Mouse (Mus musculus) spleen, adult 2 months (tissue): ENCODE measurements at regions not wholly inside any gene's neighbourhood (a gene's known extent, or its start where the extent isn't known, plus 50 kb on each side); places are given as distances from the start of the nearest gene placed in this dataset.

Source experiments
- DNase-seq, 2 experiments: peaks; one replicate each; pipeline versions ENCODE4 v3.0.0 to v3.0.0-alpha.2; 2012 to 2021; ENCODE audit warnings: low spot score in 2 of 2, low read depth in 1 of 2
- H3K27ac ChIP-seq: fragments of 200-500 bp; 2 replicates; pipeline ENCODE4 v1.5.1; 2012; ENCODE audit warnings: low read length, inconsistent platforms; ENCODE audit not compliant: insufficient read depth
- H3K27me3 ChIP-seq: fragments of 200-500 bp; 2 replicates; pipeline ENCODE4 v1.6.1; 2012; ENCODE audit warnings: mild to moderate bottlenecking, moderate library complexity, low read length, inconsistent platforms; ENCODE audit not compliant: control insufficient read depth, insufficient read depth
- H3K36me3 ChIP-seq: fragments of 200-500 bp; 2 replicates; pipeline ENCODE4 v1.6.1; 2012; ENCODE audit warnings: mild to moderate bottlenecking, low read length, inconsistent platforms; ENCODE audit not compliant: control insufficient read depth, insufficient read depth
- H3K4me1 ChIP-seq: fragments of 200-500 bp; 2 replicates; pipeline ENCODE4 v1.6.1; 2011; ENCODE audit warnings: inconsistent platforms; ENCODE audit not compliant: control insufficient read depth, insufficient read depth, insufficient read length
- H3K4me3 ChIP-seq: fragments of 200-500 bp; 2 replicates; pipeline ENCODE4 v1.5.1; 2011; ENCODE audit warnings: mild to moderate bottlenecking, inconsistent platforms; ENCODE audit not compliant: insufficient read depth, insufficient read length; ENCODE audit errors: extremely low read depth
- CTCF ChIP-seq: fragments of 200-500 bp; IDR thresholded peaks from 2 replicates; pipeline ENCODE4 v1.5.1; 2011; ENCODE audit warnings: mild to moderate bottlenecking, inconsistent platforms; ENCODE audit not compliant: insufficient read depth, insufficient read length, insufficient replicate concordance; ENCODE audit errors: extremely low read depth
- POLR2A ChIP-seq: fragments of 200-500 bp; IDR thresholded peaks from 2 replicates; pipeline ENCODE4 v1.6.1; 2011; ENCODE audit warnings: low read depth, low read length, inconsistent platforms
- WGBS: fragments of 180-500 bp; shearing (Covaris S2); methylation state at CpG from one replicate; pipeline ENCODE4 v1.1.7; 2018; 5-methylcytosine and 5-hydroxymethylcytosine counted together

- DNase-seq = no peak
Measured at GRCm38 (mm10) chr16:78247189-78247588, 54.1 kb upstream of the Cxadr start.

GRCm38 (mm10) chr16:78242678-78243077 lies 58.6 kb upstream of the Cxadr start:
- H3K4me1 ChIP-seq = peaks cover 3% of the 10 kb centered on the region; the same call in 1 of the 2 replicates

More at GRCm38 (mm10) chr16:78247189-78247588, 54.1 kb upstream of the Cxadr start:
- Histone ChIP-seq H3K4me1 (no peaks in the 10 kb centered on the region), H3K27me3 (no peaks in the 10 kb centered on the region), H3K36me3 (no peaks in the 10 kb centered on the region), H3K27ac (no peak overlapping the region), H3K4me3 (no peak overlapping the region)
- TF ChIP-seq POLR2A (no peak), CTCF (no peak)
- WGBS = 83% methylated on average over 3 of the region's 3 CpGs

GRCm38 (mm10) chr16:78240152-78240551 lies 61.1 kb upstream of the Cxadr start:
- Histone ChIP-seq H3K27ac (no peak overlapping the region), H3K4me1 (peaks cover 3% of the 10 kb centered on the region; the same call in 1 of the 2 replicates), H3K36me3 (no peaks in the 10 kb centered on the region), H3K27me3 (peaks cover 1% of the 10 kb centered on the region; the same call in 1 of the 2 replicates), H3K4me3 (no peak overlapping the region)
- no peak for DNase-seq
- 77% methylated on average over 4 of the region's 4 CpGs for WGBS
- TF ChIP-seq CTCF = no peak

More at GRCm38 (mm10) chr16:78242678-78243077, 58.6 kb upstream of the Cxadr start:
- DNase-seq = no peak
- no peak overlapping the region for H3K4me3 ChIP-seq
- TF ChIP-seq POLR2A (no peak), CTCF (no peak)
- WGBS = 85% methylated on average over 3 of the region's 3 CpGs
- no peak overlapping the region for H3K27ac ChIP-seq
- no peaks in the 10 kb centered on the region for H3K36me3 ChIP-seq
- H3K27me3 ChIP-seq = 0 out of 2 replicates have a peak, but pooled peaks cover 1% of the 10 kb centered on the region

DNA sequence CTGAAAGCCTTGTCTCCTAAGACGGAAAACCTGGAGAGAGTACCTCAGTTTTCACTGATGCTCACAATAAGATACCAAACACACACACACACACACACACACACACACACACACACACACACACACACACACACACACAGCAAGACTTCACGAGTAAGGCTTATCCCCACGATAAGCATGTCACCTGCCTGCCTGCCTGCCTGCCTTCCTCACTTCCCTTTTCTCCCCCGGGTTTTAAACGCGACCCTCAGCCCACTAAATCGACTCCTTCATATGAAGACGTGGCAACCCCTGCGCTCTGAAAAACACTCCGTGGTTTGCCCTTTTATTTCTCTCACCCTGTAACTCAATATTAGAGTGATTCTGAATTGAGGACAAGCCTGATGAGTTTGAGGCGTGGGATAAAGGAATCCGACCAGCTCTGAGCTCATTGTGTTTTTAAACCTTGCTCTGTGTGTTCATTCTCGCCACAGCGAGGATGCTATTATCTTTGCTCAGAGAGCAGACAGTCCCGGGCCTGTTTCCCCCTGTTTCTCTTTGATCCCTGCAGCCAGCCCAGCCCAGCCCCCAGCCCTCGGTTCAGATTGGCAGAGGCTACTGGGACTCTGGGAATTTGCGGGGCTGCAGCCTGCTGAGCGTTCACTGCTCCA lies 63.1 kb upstream of the Cxadr start:
- DNase-seq = no peak
- peak overlapping the region; percentile 23; the same call in 1 of the 2 replicates for H3K4me3 ChIP-seq
- WGBS = 19% methylated on average over 18 of the region's 18 CpGs
- peaks cover 1% of the 10 kb centered on the region; the same call in 1 of the 2 replicates for H3K27me3 ChIP-seq
- TF ChIP-seq CTCF (no peak), POLR2A (no peak)
- H3K27ac ChIP-seq = no peak overlapping the region
- H3K36me3 ChIP-seq = no peaks in the 10 kb centered on the region
- H3K4me1 ChIP-seq = peaks cover 3% of the 10 kb centered on the region; the same call in 1 of the 2 replicates

- H3K4me1 ChIP-seq = peaks cover 3% of the 10 kb centered on the region; the same call in 1 of the 2 replicates
- H3K36me3 ChIP-seq = no peaks in the 10 kb centered on the region
- no peak for TF ChIP-seq POLR2A
- TF ChIP-seq CTCF = no peak
- no peak overlapping the region for H3K27ac ChIP-seq
- 3% methylated on average over 13 of the region's 15 CpGs for WGBS
- DNase-seq = no peak
- peaks cover 1% of the 10 kb centered on the region; the same call in 1 of the 2 replicates for H3K27me3 ChIP-seq
- H3K4me3 ChIP-seq = peak overlapping the region; percentile 23; the same call in 1 of the 2 replicates
Measured at GRCm38 (mm10) chr16:78237641-78238051, 63.6 kb upstream of the Cxadr start.

DNA sequence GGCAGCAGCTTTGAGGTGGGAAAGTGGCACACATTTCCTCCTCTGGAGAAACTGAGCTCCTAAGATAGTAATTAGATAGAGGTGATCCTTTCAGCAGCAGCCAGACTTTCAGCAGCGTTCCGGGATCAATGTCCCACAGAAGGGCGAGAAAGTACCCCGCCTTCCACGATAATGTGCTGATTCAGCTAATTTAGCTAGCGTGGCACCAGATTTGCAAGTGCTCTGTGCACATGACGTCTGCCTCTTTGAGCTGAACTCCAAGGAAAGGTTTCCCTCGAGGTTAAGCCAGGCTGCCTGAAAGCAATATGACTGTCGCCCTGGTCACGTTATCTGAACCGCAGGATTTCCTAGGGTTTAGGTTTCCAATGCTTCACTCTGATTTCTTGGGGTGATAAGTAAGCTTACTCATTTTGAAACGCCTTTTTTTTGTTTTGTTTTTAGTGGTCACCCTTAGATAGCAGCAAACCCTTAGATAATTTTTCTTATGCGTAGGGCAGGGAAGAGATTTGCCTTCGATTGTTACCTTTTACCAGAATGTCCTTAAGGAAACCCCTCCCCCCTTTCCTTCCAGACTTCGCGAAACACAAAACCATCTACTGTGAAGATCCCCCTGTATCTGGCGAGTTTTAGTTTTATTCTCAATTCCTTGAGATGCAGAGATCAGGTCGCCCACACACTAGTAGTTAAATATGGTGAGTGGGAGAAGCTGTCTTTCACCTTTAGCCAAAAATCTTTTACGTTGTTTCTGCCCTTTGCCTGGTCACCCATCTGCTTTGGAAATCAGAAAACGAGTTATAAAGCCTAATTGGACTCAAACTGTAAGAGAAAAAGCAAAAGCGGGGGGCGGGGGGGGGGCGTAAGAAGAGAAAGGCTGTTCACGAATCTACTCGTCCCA lies 64.3 kb upstream of the Cxadr start:
- Histone ChIP-seq H3K4me3 (peak overlapping the region; percentile 14; the same call in 1 of the 2 replicates), H3K27me3 (peaks cover 1% of the 10 kb centered on the region; the same call in 1 of the 2 replicates)
- no peak for DNase-seq

More for the DNA sequence above, 64.3 kb upstream of the Cxadr start:
- no peaks in the 10 kb centered on the region for H3K36me3 ChIP-seq
- peaks cover 3% of the 10 kb centered on the region; the same call in 1 of the 2 replicates for H3K4me1 ChIP-seq
- TF ChIP-seq POLR2A (no peak), CTCF (no peak)
- no peak overlapping the region for H3K27ac ChIP-seq
- WGBS = 4% methylated on average over 25 of the region's 25 CpGs
